Mouse (Mus musculus) G1E (cell line): ENCODE measurements around the gene Amz1.

Source experiments
- CTCF ChIP-seq: IDR thresholded peaks from 2 replicates; pipeline ENCODE4 v1.5.1; 2012; ENCODE audit warnings: low read depth, low read length, inconsistent platforms, mixed read lengths
- GATA1 ChIP-seq: IDR thresholded peaks from 2 replicates; pipeline ENCODE4 v1.6.1; 2012; ENCODE audit warnings: borderline replicate concordance, low read length, inconsistent platforms, mixed read lengths
- POLR2AphosphoS5 ChIP-seq: IDR thresholded peaks from 2 replicates; pipeline ENCODE4 v1.6.1; 2012; ENCODE audit warnings: low read depth, low read length, inconsistent platforms; ENCODE audit not compliant: insufficient replicate concordance
- TAL1 ChIP-seq: conservative IDR thresholded peaks from 2 replicates; pipeline ENCODE4 v1.6.1; 2012; ENCODE audit warnings: low read depth, low read length, inconsistent platforms, mixed read lengths

- no peak for TF ChIP-seq CTCF
- no peak for TF ChIP-seq GATA1
- no peak for TF ChIP-seq POLR2AphosphoS5
- no peak for TF ChIP-seq TAL1
Observed at GRCm38 (mm10) chr5:140675079-140675478, 48.8 kb upstream of the Amz1 start.
